Mouse (Mus musculus): ENCODE measurements around the gene Lyrm4.

DNA sequence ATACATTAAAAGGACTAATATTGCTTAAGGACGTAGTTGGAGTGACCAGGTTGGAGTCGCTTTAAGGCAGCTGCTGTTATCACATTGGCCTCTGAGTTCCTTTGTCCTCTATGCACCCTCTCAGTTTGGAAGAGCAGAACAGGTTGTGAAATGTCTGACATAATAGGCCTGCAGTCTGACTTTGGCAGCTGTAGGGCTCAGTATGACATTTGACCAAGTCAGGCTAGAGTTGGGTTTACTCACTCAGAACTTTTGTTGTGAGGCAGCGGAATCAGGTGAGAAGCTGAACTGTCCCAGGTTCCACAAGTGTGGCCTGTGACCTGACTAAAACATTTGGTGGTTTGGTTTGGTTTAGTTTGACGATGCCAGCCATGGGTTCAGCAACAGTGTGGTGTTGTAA is 153.7 kb downstream of the Lyrm4 start:
- TF ChIP-seq CTCF (IDR thresholded peaks at IDR 0.05; ENCODE audit: low read depth, low read length) (no peak), POLR2A (IDR thresholded peaks at IDR 0.05; ENCODE audit: extremely low read depth, insufficient read depth, low read length) (no peak)
